14 mouse cellular contexts compared by ENCODE assay signal in genomic region chr10:69466586-69466985, GRCm38 (mm10).
A peak's percentile ranks its signal among the peaks of the same experiment; 100 is the strongest.
DNase-seq lines count a peak whose midpoint lies in the region; ATAC-seq and TF ChIP-seq lines count a peak whose summit lies in the region.
"Had no signal": no experiment of that assay in that cellular context is flagged by ENCODE, and none has a peak within 500 bp of the region (broad histone marks: within the 10 kb centered on the region; RNA-seq: fewer than 3 reads in every experiment).

No protein-coding gene starts in this region.

- intact Hi-C loops in heart, postnatal 36 days (cut with DNase I) = no loop called here

- no peak overlapping the region for H3K27ac ChIP-seq in embryonic facial prominence, embryonic 14.5 days (replicated peaks; ENCODE audit: low read depth, low read length)
- H3K27ac ChIP-seq in hindbrain, embryonic 13.5 days = peak overlapping the region; percentile 93
- peak overlapping the region; percentile 70; the same call in 1 of the 2 replicates for H3K27ac ChIP-seq in neural tube, embryonic 12.5 days
- H3K27ac ChIP-seq in liver, postnatal 0 days (ENCODE audit: low read depth) = no peak overlapping the region
- H3K27ac ChIP-seq: heart, embryonic 15.5 days had no signal

- no peak for TF ChIP-seq CTCF in liver, postnatal 0 days (IDR thresholded peaks at IDR 0.05; ENCODE audit: low read depth)

- H3K27me3 ChIP-seq in embryonic facial prominence, embryonic 14.5 days (replicated peaks; ENCODE audit: control insufficient read depth, insufficient read depth, low read length) = no peaks in the 10 kb centered on the region
- no peaks in the 10 kb centered on the region for H3K27me3 ChIP-seq in hindbrain, embryonic 13.5 days
- no peaks in the 10 kb centered on the region for H3K27me3 ChIP-seq in neural tube, embryonic 12.5 days (replicated peaks)
- no peaks in the 10 kb centered on the region for H3K27me3 ChIP-seq in liver, postnatal 0 days (ENCODE audit: insufficient read depth, low read length)
- H3K27me3 ChIP-seq: heart, embryonic 15.5 days had no signal

- H3K4me1 ChIP-seq in embryonic facial prominence, embryonic 14.5 days (ENCODE audit: control insufficient read depth, insufficient read depth, low read length) = peaks cover 5% of the 10 kb centered on the region; the same call in 1 of the 2 replicates
- peaks cover 60% of the 10 kb centered on the region for H3K4me1 ChIP-seq in hindbrain, embryonic 13.5 days (replicated peaks)
- peaks cover 22% of the 10 kb centered on the region for H3K4me1 ChIP-seq in neural tube, embryonic 12.5 days
- no peaks in the 10 kb centered on the region for H3K4me1 ChIP-seq in liver, postnatal 0 days (ENCODE audit: insufficient read depth)
- H3K4me1 ChIP-seq: heart, embryonic 15.5 days had no signal

- no peak overlapping the region for H3K4me3 ChIP-seq in embryonic facial prominence, embryonic 14.5 days (ENCODE audit: low read depth, low read length)
- H3K4me3 ChIP-seq in hindbrain, embryonic 13.5 days = no peak overlapping the region
- H3K4me3 ChIP-seq in neural tube, embryonic 12.5 days = no peak overlapping the region
- no peak overlapping the region for H3K4me3 ChIP-seq in liver, postnatal 0 days (ENCODE audit: low read depth, low read length)
- H3K4me3 ChIP-seq: heart, embryonic 15.5 days had no signal

- WGBS in embryonic facial prominence, embryonic 14.5 days = 43% methylated on average over 4 of the region's 4 CpGs
- 22% methylated on average over 4 of the region's 4 CpGs for WGBS in hindbrain, embryonic 13.5 days
- WGBS in neural tube, embryonic 12.5 days = 34% methylated on average over 4 of the region's 4 CpGs
- whole genome bisulfite sequencing in liver, postnatal 0 days (ENCODE audit: insufficient replicate concordance) = 55% methylated on average over 4 of the region's 4 CpGs

- no peak overlapping the region for H3K4me2 ChIP-seq in embryonic facial prominence, embryonic 14.5 days (ENCODE audit: low read depth, low read length)
- H3K4me2 ChIP-seq in hindbrain, embryonic 13.5 days = peak overlapping the region; percentile 47; the same call in 1 of the 2 replicates
- H3K4me2 ChIP-seq in neural tube, embryonic 12.5 days (replicated peaks) = peak overlapping the region; percentile 28; the same call in 1 of the 2 replicates
- no peak overlapping the region for H3K4me2 ChIP-seq in liver, postnatal 0 days (ENCODE audit: low read depth, low read length)
- H3K4me2 ChIP-seq: heart, embryonic 15.5 days; liver, embryonic 11.5 days had no signal

- DNase-seq in heart, adult 11 months = peak; percentile 89
- no peak for DNase-seq in heart, postnatal 36 days
- DNase-seq in embryonic facial prominence, embryonic 14.5 days (ENCODE audit: low spot score) = peak; percentile 54
- DNase-seq in liver, postnatal 0 days = no peak
- no peak for DNase-seq in ovary, adult 18-20 months (ENCODE audit: low spot score)
- DNase-seq in right cerebral cortex, postnatal 25 days = no peak
- DNase-seq: cerebellum, postnatal 25 days; kidney, adult 8-10 months; layer of hippocampus, postnatal 36 days; lung, postnatal 4 days had no signal

- H3K9me3 ChIP-seq in embryonic facial prominence, embryonic 14.5 days (ENCODE audit: control insufficient read depth, low read length) = no peaks in the 10 kb centered on the region
- no peaks in the 10 kb centered on the region for H3K9me3 ChIP-seq in hindbrain, embryonic 13.5 days
- no peaks in the 10 kb centered on the region for H3K9me3 ChIP-seq in neural tube, embryonic 12.5 days
- H3K9me3 ChIP-seq in liver, postnatal 0 days (ENCODE audit: low read length) = no peaks in the 10 kb centered on the region
- H3K9me3 ChIP-seq: heart, embryonic 15.5 days had no signal

- no peak for TF ChIP-seq EP300 in liver, postnatal 0 days (IDR thresholded peaks at IDR 0.05; ENCODE audit: low read depth)

- H3K36me3 ChIP-seq in embryonic facial prominence, embryonic 14.5 days (ENCODE audit: control insufficient read depth, insufficient read depth, low read length) = no peaks in the 10 kb centered on the region
- H3K36me3 ChIP-seq in hindbrain, embryonic 13.5 days = no peaks in the 10 kb centered on the region
- no peaks in the 10 kb centered on the region for H3K36me3 ChIP-seq in neural tube, embryonic 12.5 days
- H3K36me3 ChIP-seq in liver, postnatal 0 days (replicated peaks; ENCODE audit: insufficient read depth, low read length) = no peaks in the 10 kb centered on the region
- H3K36me3 ChIP-seq: heart, embryonic 15.5 days had no signal

- H3K9ac ChIP-seq in embryonic facial prominence, embryonic 14.5 days (ENCODE audit: low read depth, low read length) = no peak overlapping the region
- 0 out of 2 replicates have a peak overlapping the region, but pooled peaks have one; percentile 39 for H3K9ac ChIP-seq in hindbrain, embryonic 13.5 days
- H3K9ac ChIP-seq in neural tube, embryonic 12.5 days = no peak overlapping the region
- no peak overlapping the region for H3K9ac ChIP-seq in liver, postnatal 0 days (replicated peaks)
- H3K9ac ChIP-seq: heart, embryonic 15.5 days had no signal

- ATAC-seq in embryonic facial prominence, embryonic 14.5 days (ENCODE audit: low read depth) = 0 out of 2 replicates have a peak, but pooled peaks have one; percentile 30
- no peak for ATAC-seq in hindbrain, embryonic 13.5 days (ENCODE audit: low FRiP score)
- ATAC-seq in neural tube, embryonic 12.5 days (ENCODE audit: low FRiP score, low read depth) = peak; percentile 51; the same call in 1 of the 2 replicates
- no peak for ATAC-seq in liver, postnatal 0 days

Comparison
In these comparisons a context has a peak if more than half of its experiments do, and no peak if none do; other contexts are left out.
1. DNase-seq: peak in heart, adult 11 months (single experiment) and embryonic facial prominence, embryonic 14.5 days (single experiment); none in heart, postnatal 36 days (0 of 2), liver, postnatal 0 days (single experiment), ovary, adult 18-20 months (single experiment) and right cerebral cortex, postnatal 25 days (single experiment).
2. ATAC-seq: peak in embryonic facial prominence, embryonic 14.5 days (single experiment) and neural tube, embryonic 12.5 days (single experiment); none in hindbrain, embryonic 13.5 days (single experiment) and liver, postnatal 0 days (single experiment).
3. H3K27ac ChIP-seq: peak in hindbrain, embryonic 13.5 days (single experiment) and neural tube, embryonic 12.5 days (single experiment); none in embryonic facial prominence, embryonic 14.5 days (single experiment) and liver, postnatal 0 days (single experiment).
4. H3K4me2 ChIP-seq: peak in hindbrain, embryonic 13.5 days (single experiment) and neural tube, embryonic 12.5 days (single experiment); none in embryonic facial prominence, embryonic 14.5 days (single experiment) and liver, postnatal 0 days (single experiment).